Mouse (Mus musculus) erythroid progenitor cell, adult 5-6 weeks (primary cell): Measurements from ENCODE around the gene Gm20532. TPM values are rescaled to one million over a fixed set of nuclear protein-coding genes. Genes with fewer than 3 reads are reported as not detected.

Source experiments
- ATAC-seq: replicated peaks from 2 replicates; pipeline ENCODE4 v1.8.0; 2016; ENCODE audit warnings: moderate number of reproducible peaks, mild to moderate bottlenecking, moderate TSS enrichment, inconsistent platforms; ENCODE audit not compliant: poor library complexity, low FRiP score, severe bottlenecking
- total RNA-seq, 2 experiments: library from RNA; stranded (forward) in 1 of 2; stranded (reverse) in 1 of 2; fragments of 150-400 nt in 1 of 2; fragments of 186-747, 209-891 nt in 1 of 2; gene quantifications; 2 replicates each; pipeline versions ENCODE4 v1.2.3 to v1.2.4; 2015 to 2017; ENCODE audit warnings: low replicate concordance in 2 of 2

The Gm20532 gene
- total RNA-seq, 2 experiments from 2014 or later, result not detected

DNA sequence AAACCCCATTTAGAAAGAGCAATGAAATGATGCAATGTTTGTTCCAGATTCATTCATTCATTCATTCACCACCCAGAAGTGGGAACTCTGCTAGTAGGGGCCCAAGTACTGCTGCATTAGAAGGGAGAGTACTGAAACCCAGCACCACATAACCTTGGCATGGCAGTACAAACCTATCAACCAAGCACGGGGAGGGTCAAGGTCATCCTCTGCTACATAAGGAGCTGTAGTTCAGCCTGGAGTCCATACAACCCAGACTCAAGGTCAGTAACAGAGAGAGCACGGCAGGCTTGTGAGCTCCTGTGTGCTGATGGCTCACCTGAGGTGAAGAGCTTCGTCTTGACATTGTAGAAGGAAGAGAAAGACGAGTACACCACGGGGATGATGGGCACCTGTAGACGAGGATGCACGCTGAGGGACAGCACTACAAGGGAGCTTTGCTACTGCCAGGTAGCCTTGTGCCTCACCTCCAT lies 8.1 kb downstream of the Gm20532 start:
- no peak for ATAC-seq

DNA sequence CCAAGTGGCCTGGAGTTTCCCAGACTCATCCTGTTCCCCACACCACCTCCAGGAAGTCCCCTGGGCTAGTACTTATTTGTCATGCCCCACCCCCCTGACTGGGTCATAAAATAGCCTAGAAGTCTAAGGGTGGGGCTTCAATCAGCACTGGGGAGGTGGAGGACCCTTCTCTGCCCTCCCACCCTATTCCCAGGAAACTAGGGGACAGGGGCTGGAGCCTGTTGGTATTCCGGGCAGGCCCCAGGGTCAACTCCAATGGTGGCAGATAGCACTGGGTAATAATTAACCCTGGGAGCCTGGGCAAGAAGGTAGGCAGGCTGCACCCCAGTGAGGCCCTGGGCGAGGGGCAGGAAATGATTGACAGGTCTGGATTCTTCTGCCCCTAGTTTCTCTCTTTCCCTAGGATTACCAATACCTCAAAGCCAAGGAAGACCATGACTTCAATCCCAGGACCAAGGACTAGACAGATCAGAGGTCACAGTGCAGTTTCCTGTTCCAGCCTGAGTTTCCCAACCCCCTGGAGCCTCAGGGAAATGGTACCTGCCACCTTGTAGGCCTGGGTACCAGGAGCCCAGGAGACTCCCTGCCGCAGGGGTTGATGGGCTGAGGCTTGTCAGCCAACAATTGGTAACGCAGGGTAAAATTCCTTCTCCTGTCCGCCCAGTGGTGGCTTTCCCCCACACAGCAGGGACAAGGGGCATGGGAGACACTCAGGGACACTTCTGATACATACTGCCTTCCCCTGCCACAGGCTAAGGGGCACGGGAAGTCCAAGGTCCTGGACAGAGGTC lies 8.7 kb downstream of the Gm20532 start:
- ATAC-seq, result no peak

DNA sequence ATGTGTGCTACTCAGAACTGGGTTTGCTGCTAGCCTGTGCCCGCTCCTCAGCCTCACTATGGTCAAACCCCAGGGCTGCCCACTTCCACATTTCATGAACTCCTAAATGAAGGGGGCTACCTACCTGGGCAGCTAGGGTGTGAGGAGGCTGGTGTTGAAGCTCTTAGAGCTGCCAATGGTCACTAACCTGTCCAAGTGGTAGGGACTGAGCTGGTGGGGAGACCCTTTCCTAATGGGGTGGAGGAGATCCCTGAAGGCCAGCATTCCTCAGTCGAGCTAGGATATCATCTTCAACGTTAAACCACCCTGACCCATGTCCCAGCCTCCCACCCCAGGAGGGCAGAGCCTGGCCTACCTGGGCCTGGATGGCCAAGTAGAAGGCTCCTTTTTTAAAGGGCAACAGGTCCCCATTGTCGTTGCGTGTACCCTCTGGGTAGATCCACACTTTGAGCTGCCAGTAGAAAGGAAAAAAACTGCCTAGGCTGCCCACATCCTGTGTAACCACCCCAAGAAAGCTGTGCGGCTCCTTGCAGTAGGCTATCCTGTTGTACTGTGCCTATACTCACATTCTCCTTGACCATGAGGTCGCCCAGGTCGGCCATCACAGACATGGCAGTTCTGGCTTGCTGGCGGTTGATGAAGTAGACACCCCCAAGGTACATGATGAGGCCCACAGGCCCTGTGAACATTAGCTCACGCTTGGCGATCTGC lies 9.4 kb downstream of the Gm20532 start:
- no peak for ATAC-seq

DNA sequence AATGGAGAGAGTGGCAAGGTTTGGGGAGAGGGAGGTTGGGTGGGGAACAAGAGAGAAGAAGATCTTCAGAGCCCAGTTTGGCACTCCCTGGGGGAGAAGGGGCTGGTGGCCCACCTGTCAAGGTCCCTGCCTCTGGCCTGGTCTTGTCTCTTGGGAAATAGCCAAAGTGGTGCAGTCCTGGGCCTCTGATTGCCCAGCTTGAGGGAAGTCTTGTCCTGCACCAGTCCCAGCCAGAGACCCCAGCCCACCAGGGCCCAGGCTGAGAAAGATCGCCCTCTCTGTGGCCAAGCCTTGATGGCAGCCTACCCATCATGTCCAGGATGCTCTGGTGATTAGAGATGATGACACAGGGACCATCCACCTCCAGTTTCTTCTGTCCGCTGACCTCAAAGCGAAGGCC lies 10.5 kb downstream of the Gm20532 start:
- no peak for ATAC-seq

DNA sequence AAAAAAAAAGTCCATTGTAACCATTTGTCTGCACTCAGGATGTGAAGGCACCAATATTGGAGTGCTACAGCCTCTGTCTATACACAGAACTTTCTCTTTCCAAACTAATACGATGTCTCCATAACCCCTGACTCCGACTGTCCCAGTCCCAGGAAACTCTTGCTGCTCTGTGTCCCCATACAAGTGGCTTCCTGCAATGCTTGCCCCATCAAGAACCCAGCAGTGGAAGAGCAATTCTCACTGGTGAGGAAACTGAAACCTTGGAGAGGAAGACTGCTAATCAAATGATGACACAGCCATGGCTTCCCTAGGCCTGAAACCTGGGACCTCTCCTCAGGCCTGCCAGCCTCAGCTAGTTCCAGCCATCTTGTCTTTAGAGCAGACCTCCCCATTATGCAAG lies 11.4 kb downstream of the Gm20532 start:
- ATAC-seq, result no peak

DNA sequence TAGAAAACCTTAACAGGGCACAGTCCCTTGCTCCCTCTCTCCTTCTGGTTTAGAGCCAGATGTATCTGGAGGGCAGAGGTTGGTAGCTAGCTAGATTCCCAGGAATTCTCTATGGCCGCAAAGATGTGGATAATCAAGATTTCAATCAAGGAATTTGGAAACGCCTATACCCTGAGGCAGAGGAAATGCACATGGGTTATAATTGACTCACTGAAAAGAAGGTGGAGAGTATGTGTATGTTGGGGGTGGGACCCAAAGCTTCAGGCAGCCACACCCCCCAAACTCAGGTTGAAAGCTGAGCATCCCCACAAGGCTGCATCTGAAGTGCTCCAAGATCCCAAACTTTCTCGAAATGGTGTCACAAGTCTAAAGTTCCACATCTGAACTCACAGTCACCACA lies 12.0 kb downstream of the Gm20532 start:
- no peak for ATAC-seq

DNA sequence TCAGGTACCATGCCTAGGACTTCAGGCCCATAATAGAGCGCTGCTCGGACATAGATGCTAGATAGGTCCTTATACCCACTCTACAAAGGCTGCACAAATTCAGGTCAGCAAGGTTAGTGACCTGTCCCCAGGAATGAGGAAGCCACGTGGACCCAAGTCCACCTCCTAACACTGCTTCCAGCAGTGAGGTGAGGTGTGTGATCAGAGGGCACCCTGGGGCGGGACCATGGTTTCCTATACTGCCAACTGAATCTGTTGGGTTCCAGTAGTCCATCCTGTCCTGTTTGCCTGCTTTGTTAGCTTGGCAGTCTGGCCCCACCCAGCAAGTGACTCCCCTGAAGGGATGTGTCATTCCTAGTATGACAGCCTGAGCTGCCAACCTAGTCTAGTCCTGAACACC lies 13.5 kb downstream of the Gm20532 start:
- ATAC-seq, result no peak

DNA sequence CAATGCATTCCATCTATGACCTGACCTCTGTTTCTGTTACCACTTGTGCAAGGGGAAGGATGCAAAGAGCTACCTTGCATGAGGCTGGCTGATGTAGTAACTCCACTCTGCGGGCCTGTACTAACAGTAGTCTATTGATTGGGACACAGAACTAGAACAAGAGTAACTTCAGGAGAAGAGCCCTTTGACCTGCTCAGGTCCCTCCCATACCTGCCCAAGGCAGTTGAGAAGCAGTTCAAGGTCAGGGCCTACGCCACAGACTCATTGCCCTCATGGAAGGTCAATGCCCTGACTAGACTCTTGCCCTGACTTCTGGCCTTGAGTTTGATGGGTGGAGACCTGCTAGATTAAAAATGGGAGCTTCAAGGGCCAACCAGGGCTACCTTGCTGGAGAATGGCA lies 14.2 kb downstream of the Gm20532 start:
- no peak for ATAC-seq

DNA sequence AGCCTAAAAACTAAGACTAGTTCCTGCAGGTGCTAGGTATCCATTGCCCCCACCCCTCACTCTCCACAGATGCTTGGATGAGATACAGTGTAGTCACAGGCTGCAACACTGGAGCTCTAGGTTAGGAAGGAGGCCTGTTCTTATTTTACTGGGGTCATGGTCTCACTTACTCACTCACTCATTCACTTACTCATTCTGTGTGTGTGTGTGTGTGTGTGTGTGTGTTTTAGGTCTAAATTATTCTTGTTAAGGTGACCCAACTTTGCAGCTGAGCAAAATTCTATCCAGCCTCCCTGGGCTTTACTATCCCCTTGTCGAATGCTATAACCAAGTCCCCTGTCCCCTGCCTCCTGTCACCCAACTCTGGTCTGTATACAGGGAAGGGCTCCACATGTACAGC lies 15.2 kb downstream of the Gm20532 start:
- ATAC-seq, result no peak

DNA sequence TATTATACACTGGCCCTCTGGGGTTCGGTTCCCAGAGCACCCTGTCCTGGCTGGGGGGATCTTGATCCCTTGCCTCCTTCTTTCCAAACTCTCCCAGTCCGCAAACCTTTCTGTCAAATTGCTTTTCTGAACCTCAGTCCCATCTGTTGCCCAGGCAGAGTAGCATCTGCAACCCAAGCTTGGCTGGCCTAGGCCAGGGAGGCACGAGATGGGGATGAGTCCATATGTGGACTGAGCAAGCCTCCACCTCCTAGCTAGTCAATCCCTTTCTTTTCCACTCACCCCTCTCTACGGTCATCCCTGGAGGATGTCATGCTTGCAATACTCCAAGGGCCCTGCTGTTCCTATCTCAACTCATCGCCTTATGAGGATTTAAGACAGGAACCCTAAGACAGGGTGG lies 16.2 kb downstream of the Gm20532 start:
- no peak for ATAC-seq

DNA sequence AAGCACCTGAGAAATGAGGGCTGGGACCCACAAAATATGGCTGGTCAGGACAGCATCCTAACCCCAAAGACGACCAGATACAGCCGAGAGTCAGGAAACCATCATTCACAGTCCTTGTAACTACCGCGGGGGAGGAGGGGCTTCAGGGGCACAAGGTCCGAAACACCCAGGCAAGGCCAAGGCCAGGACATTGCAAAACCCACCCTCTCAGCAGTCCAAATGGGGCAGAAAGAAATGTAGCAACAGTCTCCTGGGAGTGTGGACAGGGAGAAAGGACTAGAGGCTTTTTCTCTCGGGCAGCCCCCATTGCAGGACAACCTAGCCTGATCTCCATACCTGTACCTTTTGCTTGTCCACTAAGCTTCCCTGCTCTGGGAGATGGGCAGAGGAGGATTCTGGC lies 16.7 kb downstream of the Gm20532 start:
- ATAC-seq, result no peak

DNA sequence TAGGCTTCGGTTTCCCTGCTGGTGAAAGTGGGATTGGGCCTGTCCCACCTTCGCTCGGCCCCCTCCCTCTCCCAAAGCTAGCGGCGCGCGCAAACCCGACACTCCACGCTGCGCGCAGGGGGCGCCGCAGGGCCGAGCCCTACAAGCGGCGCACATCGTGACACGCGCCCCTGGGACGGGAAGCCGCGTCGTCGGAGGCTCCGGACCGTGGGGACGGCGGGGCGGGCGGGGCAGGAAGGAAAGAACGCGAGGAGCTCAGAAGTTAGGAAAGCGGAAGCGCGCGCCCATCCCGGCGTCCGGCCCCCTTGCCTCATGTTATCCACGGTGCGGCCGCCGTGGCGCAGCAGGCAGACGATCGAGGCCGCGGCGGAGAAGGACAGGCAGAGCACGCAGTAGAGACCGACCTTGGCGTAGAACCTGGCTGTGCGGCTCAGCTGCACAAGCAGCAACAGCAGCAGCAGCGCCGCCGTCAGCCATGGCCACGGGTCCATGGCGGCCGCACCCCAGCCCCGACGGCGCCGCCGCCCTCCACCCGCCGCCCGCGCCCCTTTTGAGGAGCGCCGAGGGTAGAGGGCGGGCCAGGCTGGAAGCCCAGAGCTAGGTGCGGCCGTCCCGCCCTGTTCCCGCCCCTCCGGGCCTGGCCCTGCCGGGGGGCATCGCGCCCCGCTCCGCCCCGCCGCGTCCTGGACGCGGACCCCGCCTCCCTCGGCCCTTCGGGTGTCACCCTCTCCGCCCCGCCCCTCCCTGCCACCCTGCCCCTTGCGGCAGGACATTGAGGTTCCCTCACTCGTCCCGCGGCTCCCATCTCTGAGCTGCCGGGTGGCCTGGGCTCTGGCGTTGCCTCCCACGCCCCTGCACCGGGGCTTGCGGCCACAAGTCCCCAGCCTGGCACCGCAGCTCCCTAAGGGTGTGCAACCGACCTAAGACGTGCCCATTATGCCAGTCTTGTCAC lies 17.6 kb downstream of the Gm20532 start, which contains the start of gene Agpat2:
Agpat2 (minus strand) TSS at position 698 of the 952 bp plus-strand sequence.
- ATAC-seq, result no peak

DNA sequence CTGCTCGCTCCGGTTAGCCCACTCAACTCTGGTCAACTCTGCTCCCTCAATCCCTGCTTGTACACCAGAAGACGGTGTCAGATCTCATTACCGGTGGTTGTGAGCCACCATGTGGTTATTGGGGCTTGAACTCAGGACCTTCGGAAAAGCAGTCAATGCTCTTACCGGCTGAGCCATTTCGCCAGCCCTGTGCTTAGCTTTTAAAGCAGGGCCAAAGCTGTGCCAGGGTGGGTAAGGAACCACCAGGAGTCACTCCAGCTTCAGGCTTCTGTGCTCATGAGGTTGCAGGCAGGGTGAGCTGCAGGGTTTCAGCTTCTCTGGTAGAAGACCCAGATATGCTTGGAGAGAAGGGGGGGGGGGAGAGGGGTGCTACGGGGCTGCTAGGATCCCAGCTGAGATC lies 18.9 kb downstream of the Gm20532 start:
- ATAC-seq, result no peak

DNA sequence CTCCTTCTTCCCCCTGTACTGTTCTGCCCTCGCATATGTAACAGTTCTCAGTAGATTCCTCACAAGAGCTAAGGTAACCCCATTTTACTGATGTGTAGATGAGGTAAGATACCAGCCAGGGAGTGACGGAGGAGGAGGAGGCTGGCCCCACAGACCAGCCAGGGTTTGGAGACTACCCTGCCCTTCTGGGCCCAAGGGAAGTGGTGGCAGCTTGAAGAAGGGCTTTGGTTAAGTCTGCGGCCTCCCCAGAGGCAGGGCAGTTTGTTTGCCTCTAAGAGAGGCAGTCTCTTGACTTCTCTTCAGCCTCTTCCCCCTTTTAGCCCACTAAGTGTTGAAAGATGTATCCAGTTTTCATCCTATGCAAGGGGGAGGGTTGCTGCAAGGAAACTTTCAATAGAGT lies 20.1 kb downstream of the Gm20532 start:
- ATAC-seq, result no peak

DNA sequence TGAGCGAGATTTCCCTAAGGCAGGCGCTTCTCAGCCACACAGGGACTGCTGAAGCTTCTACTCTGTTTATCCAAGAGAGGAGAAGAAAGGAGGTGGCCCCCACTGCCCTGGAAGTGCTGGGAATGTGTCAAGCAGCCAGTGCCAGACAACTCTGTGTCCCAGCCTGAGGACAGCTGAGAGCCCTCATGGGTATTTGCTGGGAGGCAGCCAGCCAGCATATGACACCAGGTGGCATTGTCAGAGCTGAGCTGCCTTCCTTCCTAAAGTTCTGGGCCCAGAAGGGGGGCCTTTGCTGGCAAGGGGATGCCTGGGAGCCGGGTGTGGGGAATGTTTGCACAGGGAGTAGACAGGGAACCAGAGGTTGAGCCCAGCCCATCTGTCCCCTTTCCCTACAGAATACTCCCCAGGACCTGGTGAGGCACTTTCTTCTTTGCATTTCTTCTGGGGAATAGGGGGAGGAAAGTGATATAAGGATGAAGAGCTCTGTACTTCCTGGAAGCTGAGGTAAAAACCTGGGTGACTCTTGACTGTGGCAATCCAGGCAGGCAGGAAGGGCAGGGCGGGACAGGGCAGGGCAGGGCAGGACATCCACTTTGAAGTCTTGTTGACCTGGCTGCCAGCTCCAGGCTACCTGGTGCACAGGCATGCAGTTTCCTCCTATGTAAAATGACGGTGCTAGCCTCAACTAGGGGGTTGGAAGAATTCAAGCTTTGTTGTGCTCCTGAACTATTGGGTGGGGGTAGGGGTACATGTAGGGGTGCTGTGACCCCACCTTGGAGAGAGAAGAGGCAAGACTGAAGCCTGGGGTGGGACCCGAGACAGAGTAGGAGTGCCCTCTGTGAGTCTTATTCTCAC lies 20.8 kb downstream of the Gm20532 start:
- no peak for ATAC-seq

DNA sequence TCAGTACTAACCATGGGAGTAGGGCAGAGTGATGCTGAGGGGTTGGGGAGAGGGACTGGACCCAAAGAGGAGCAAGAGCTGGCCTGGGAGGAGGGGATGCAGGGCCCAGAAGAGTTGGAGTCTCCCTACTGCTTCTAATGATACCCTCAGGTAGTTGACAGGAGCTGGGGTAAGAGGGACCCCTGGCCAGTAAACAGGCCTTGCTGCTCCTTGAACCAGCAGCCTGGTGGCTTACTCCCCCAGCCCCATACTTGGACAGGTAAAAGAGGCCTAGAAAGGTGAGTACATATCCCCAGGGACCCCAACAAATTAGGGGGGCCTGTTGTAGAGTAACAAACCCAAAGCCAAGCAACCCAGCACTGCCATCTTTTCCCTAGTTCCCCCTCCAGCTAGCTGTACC lies 22.3 kb downstream of the Gm20532 start:
- ATAC-seq, result no peak

DNA sequence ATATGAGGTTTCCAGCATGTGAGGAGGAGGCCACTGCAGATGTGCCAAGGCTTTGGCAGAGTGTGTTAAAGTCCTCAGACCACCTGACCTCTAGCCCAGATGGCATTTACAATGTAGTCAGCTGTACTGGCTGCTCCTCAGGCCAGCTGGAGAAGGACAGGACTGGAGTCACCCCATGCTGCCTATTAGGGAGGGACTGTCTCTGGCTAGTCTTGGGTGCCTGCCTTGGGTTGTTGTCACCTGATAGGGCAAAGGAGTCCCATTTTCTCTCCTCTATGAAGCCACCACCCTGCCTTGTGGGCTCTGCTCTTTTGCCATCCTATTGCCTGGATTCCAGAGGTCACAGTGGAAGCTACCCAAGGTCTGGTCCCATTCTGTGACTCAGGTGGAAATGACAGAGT lies 22.8 kb downstream of the Gm20532 start:
- no peak for ATAC-seq

DNA sequence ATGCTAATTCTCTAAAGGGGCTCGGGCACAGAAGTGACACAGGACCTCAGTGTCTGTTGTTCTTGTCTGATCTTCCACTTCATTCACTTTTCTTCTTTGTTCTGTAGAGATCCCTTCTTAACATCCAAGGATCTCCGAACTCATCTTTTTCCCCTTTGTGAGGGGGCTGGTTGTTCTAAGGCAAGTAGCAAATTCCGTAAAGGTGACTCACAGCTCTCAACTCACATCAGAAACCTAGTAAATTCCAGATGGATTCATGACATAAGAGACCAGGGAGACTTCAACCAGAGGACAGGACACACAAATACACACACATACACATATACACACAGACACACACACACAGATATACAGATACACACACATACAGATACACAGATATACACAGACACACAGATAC lies 24.1 kb downstream of the Gm20532 start:
- ATAC-seq, result no peak

DNA sequence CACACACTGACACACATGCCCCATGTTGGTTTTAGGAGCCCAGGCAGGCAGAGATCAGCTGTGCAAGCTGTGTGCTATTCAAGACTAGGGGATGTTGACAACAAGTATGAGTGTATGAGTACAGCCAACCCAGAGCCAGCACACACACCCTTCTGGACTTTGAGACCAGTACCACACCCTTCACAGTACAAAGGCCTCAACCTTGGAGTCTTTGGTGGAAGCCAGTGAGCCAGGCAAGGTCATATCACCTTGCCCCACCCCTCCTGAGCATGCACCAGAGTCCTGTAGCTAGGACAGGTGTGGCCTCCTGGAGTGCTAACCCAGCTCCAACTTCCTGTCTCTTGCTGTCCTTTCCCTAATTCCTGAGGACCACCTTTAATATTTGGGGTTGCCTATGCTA lies 24.6 kb downstream of the Gm20532 start:
- no peak for ATAC-seq
